ENCODE assay signal across 9 mouse cellular contexts in the genomic region with DNA sequence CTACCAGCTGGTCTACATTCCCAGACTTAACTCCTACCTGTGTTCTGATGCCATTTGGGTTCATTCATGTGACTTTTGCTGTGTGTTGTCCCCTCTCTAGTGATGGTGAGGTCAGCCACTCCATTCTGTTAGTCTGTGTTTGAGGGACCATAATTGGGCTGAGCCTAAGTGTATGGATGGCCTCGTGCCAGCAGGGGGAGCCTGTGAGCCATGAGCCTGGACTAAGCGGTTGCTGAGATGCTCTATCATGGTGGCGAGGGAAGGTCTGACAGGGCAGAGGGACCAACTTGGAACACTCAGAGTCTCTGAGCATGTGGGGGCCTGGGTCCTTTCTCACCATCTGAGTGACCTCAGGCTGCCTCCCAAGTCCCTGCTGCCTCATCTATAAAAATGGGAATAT. TPM values are rescaled to one million over a fixed set of nuclear protein-coding genes. Genes with fewer than 3 reads are reported as not detected.
DNase-seq lines count a peak whose midpoint lies in the region; ATAC-seq and TF ChIP-seq lines count a peak whose summit lies in the region.
"Had no signal": no experiment of that assay in that cellular context is flagged by ENCODE, and none has a peak within 500 bp of the region (broad histone marks: within the 10 kb centered on the region; RNA-seq: fewer than 3 reads in every experiment).

No protein-coding gene starts in this region.

- H3K4me3 ChIP-seq in forebrain, embryonic 10.5 days: no peak overlapping the region
- no peak overlapping the region for H3K4me3 ChIP-seq in liver, embryonic 16.5 days (ENCODE audit: low read depth, low read length)
- H3K4me3 ChIP-seq in neural tube, embryonic 14.5 days (ENCODE audit: low read depth, low read length): no peak overlapping the region
- H3K4me3 ChIP-seq in testis, adult 2 months (ENCODE audit: control insufficient read depth, low read depth, low read length): no peak overlapping the region
- H3K4me3 ChIP-seq: erythroblast, embryonic 14.5 days had no signal

- H3K4me1 ChIP-seq in forebrain, embryonic 10.5 days: peaks cover 50% of the 10 kb centered on the region
- H3K4me1 ChIP-seq in liver, embryonic 16.5 days (ENCODE audit: control insufficient read depth, low read depth, low read length): peaks cover 20% of the 10 kb centered on the region
- peaks cover 33% of the 10 kb centered on the region for H3K4me1 ChIP-seq in neural tube, embryonic 14.5 days (ENCODE audit: control insufficient read depth, insufficient read depth, low read length)
- peaks cover 2% of the 10 kb centered on the region; the same call in 1 of the 2 replicates for H3K4me1 ChIP-seq in testis, adult 2 months (ENCODE audit: control insufficient read depth, insufficient read depth, low read length)

- TF ChIP-seq CTCF in brain, embryonic 14.5 days (IDR thresholded peaks at IDR 0.05; ENCODE audit: borderline replicate concordance, extremely low read depth, insufficient read depth, insufficient read length): peak; percentile 100
- peak; percentile 97 for TF ChIP-seq CTCF in testis, adult 2 months (IDR thresholded peaks at IDR 0.05; ENCODE audit: control insufficient read depth, insufficient read depth, insufficient replicate concordance, low read depth, low read length)

- peak; percentile 66 for ATAC-seq in liver, embryonic 16.5 days (ENCODE audit: low read depth)
- ATAC-seq in neural tube, embryonic 14.5 days (ENCODE audit: low read depth): peak; percentile 15; the same call in 1 of the 2 replicates

- H3K36me3 ChIP-seq in forebrain, embryonic 10.5 days (replicated peaks): no peaks in the 10 kb centered on the region
- no peaks in the 10 kb centered on the region for H3K36me3 ChIP-seq in liver, embryonic 16.5 days (ENCODE audit: control insufficient read depth, insufficient read depth)
- H3K36me3 ChIP-seq in neural tube, embryonic 14.5 days (ENCODE audit: control insufficient read depth, insufficient read depth, low read length): no peaks in the 10 kb centered on the region
- H3K36me3 ChIP-seq in testis, adult 2 months (ENCODE audit: control insufficient read depth, insufficient read depth, low read length): no peaks in the 10 kb centered on the region

- H3K9me3 ChIP-seq in forebrain, embryonic 10.5 days: no peaks in the 10 kb centered on the region
- H3K9me3 ChIP-seq in liver, embryonic 16.5 days (replicated peaks; ENCODE audit: control insufficient read depth, low read length): no peaks in the 10 kb centered on the region
- H3K9me3 ChIP-seq in neural tube, embryonic 14.5 days (ENCODE audit: control insufficient read depth, low read length): no peaks in the 10 kb centered on the region

- peak overlapping the region; percentile 22; the same call in 1 of the 2 replicates for H3K27ac ChIP-seq in forebrain, embryonic 10.5 days
- no peak overlapping the region for H3K27ac ChIP-seq in liver, embryonic 16.5 days (ENCODE audit: low read length)
- H3K27ac ChIP-seq in neural tube, embryonic 14.5 days (ENCODE audit: low read depth, low read length): no peak overlapping the region
- H3K27ac ChIP-seq in testis, adult 2 months (ENCODE audit: control insufficient read depth, insufficient read depth, low read depth, low read length): no peak overlapping the region

- TF ChIP-seq POLR2A in brain, embryonic 14.5 days (IDR thresholded peaks at IDR 0.05; ENCODE audit: borderline replicate concordance, extremely low read depth, insufficient read depth, insufficient read length, poor library complexity, severe bottlenecking): no peak
- no peak for TF ChIP-seq POLR2A in testis, adult 2 months (IDR thresholded peaks at IDR 0.05; ENCODE audit: control insufficient read depth, low read depth, low read length)

- peaks cover 65% of the 10 kb centered on the region for H3K27me3 ChIP-seq in forebrain, embryonic 10.5 days (ENCODE audit: poor library complexity, severe bottlenecking)
- H3K27me3 ChIP-seq in liver, embryonic 16.5 days (ENCODE audit: control insufficient read depth, insufficient read depth, low read depth, low read length): peaks cover 7% of the 10 kb centered on the region
- H3K27me3 ChIP-seq in neural tube, embryonic 14.5 days (ENCODE audit: control insufficient read depth, insufficient read depth, low read length): no peaks in the 10 kb centered on the region; the same call in 1 of the 2 replicates
- no peaks in the 10 kb centered on the region for H3K27me3 ChIP-seq in testis, adult 2 months (ENCODE audit: control insufficient read depth, insufficient read depth, low read length)

- DNase-seq in CD8-positive naive resting alpha-beta T cell, adult 2 months (ENCODE audit: low read depth in 2 of 2, low spot score in 2 of 2): peak; percentile 71 to 79
- peak; percentile 90 for DNase-seq in brain, embryonic 14.5 days (ENCODE audit: low read depth)
- DNase-seq in forebrain, embryonic 10.5 days (ENCODE audit: extremely low spot score, low spot score): peak; percentile 88
- peak; percentile 85 to 91 for DNase-seq in heart, postnatal 14 days
- peak; percentile 93 for DNase-seq in kidney, postnatal 4 days

- intact Hi-C loops in heart, postnatal 14 days (cut with DNase I): loop anchor here (10.0 kb wide), 2 partner anchors 280 to 370 kb away; partner anchors contain the start of gene Mark2

- 4% methylated on average over 3 of the region's 3 CpGs for WGBS in forebrain, embryonic 10.5 days
- 2% methylated on average over 3 of the region's 3 CpGs for WGBS in liver, embryonic 16.5 days (ENCODE audit: insufficient replicate concordance)
- 0% methylated on average over 3 of the region's 3 CpGs for WGBS in neural tube, embryonic 14.5 days

- no peak overlapping the region for H3K4me2 ChIP-seq in liver, embryonic 16.5 days (ENCODE audit: low read depth, low read length)
- H3K4me2 ChIP-seq in neural tube, embryonic 14.5 days (ENCODE audit: low read depth, low read length): no peak overlapping the region

- H3K9ac ChIP-seq in liver, embryonic 16.5 days (ENCODE audit: low read depth, low read length): no peak overlapping the region
- no peak overlapping the region for H3K9ac ChIP-seq in neural tube, embryonic 14.5 days (replicated peaks; ENCODE audit: low read depth, low read length)

RNA-seq across cellular contexts. Expression of gene Macrod1, which starts 8.0 kb away (rescaled TPM):
- polyA plus RNA-seq in brain, embryonic 14.5 days (2012; rRNA removed): 5.7 and 8.2 TPM in 2 replicates
- polyA plus RNA-seq in forebrain, embryonic 10.5 days (2016; fragmentation: Nextera tagmentation; extraction: Ambion mirVana): 3.7 and 3.9 TPM in 2 replicates
- total RNA-seq in heart, postnatal 14 days (2021): 100 to 1,000 TPM; 181 to 186 TPM
- 4.6 and 5.8 TPM in 2 replicates for polyA plus RNA-seq in liver, embryonic 16.5 days (2015; fragmentation: Nextera tagmentation; extraction: Ambion mirVana)
- polyA plus RNA-seq in neural tube, embryonic 14.5 days (2014; fragmentation: Nextera tagmentation; extraction: Ambion mirVana): 4.7 and 5.6 TPM in 2 replicates
- 39.2 and 47.3 TPM in 2 replicates for polyA plus RNA-seq in testis, adult 2 months (2012; rRNA removed)

RNA-seq across cellular contexts. Expression of gene Stip1, which starts 24.8 kb away (rescaled TPM):
- 151 and 158 TPM in 2 replicates for polyA plus RNA-seq in brain, embryonic 14.5 days (2012; rRNA removed)
- polyA plus RNA-seq in forebrain, embryonic 10.5 days (2016; fragmentation: Nextera tagmentation; extraction: Ambion mirVana): 456 and 486 TPM in 2 replicates
- total RNA-seq in heart, postnatal 14 days (2021): 100 to 1,000 TPM in 1 of 2 experiments, 10 to 100 TPM in 1; 84.1 to 107 TPM
- polyA plus RNA-seq in liver, embryonic 16.5 days (2015; fragmentation: Nextera tagmentation; extraction: Ambion mirVana): 103 and 104 TPM in 2 replicates
- 207 and 215 TPM in 2 replicates for polyA plus RNA-seq in neural tube, embryonic 14.5 days (2014; fragmentation: Nextera tagmentation; extraction: Ambion mirVana)
- 53.1 and 54.5 TPM in 2 replicates for polyA plus RNA-seq in testis, adult 2 months (2012; rRNA removed)

RNA-seq across cellular contexts. Expression of gene Flrt1, which starts 41.0 kb away (rescaled TPM):
- polyA plus RNA-seq in brain, embryonic 14.5 days (2012; rRNA removed): 2.5 and 4.3 TPM in 2 replicates
- 4.0 and 4.8 TPM in 2 replicates for polyA plus RNA-seq in forebrain, embryonic 10.5 days (2016; fragmentation: Nextera tagmentation; extraction: Ambion mirVana)
- 1 to 10 TPM in 1 of 2 experiments, under 1 TPM in 1; 0.98 to 1.0 TPM for total RNA-seq in heart, postnatal 14 days (2021)
- 0.09 and 0.19 TPM in 2 replicates for polyA plus RNA-seq in liver, embryonic 16.5 days (2015; fragmentation: Nextera tagmentation; extraction: Ambion mirVana)
- 11.0 and 13.3 TPM in 2 replicates for polyA plus RNA-seq in neural tube, embryonic 14.5 days (2014; fragmentation: Nextera tagmentation; extraction: Ambion mirVana)
- polyA plus RNA-seq in testis, adult 2 months (2012; rRNA removed): 2.3 and 3.1 TPM in 2 replicates
- polyA plus RNA-seq: erythroblast, embryonic 14.5 days had no signal

RNA-seq across cellular contexts. Expression of gene Fermt3, which starts 45.3 kb away (rescaled TPM):
- 4.8 and 5.3 TPM in 2 replicates for polyA plus RNA-seq in brain, embryonic 14.5 days (2012; rRNA removed)
- 8.8 TPM in 2 replicates for polyA plus RNA-seq in forebrain, embryonic 10.5 days (2016; fragmentation: Nextera tagmentation; extraction: Ambion mirVana)
- 10 to 100 TPM in 1 of 2 experiments, 1 to 10 TPM in 1; 6.1 to 10.7 TPM for total RNA-seq in heart, postnatal 14 days (2021)
- polyA plus RNA-seq in liver, embryonic 16.5 days (2015; fragmentation: Nextera tagmentation; extraction: Ambion mirVana): 103 and 105 TPM in 2 replicates
- 1.9 and 4.9 TPM in 2 replicates for polyA plus RNA-seq in neural tube, embryonic 14.5 days (2014; fragmentation: Nextera tagmentation; extraction: Ambion mirVana)
- polyA plus RNA-seq in testis, adult 2 months (2012; rRNA removed): 1.3 and 1.4 TPM in 2 replicates
